Mouse (Mus musculus): ENCODE measurements around the gene Abhd16b. TPM values are rescaled to one million over a fixed set of nuclear protein-coding genes. Genes with fewer than 3 reads are reported as not detected.

Gene Abhd16b
- polyA plus RNA-seq, 1 experiment from 2014 or later = 0.18 TPM

DNA sequence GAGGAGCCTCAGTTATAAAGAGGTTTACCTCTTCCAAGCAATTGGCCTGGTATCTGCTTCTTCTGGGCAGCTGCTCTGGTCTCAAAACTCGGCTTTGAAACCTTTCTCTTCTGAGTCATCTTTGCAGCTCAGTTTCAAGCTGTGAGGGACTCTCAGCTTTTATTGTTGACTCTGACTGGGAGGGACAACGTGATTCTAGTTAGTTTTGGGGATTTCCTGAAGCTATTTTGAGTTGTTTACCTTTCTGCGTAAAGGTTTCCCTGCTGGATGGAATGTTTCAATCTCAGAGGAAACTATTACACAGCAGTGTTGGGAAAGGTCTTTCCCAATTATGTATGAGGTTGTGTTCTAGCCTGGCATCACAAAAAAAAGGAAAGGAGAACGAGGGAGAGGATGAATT, 5.6 kb downstream of the Abhd16b start:
- Histone ChIP-seq H3K4me2 (ENCODE audit: low read length) (no peak overlapping the region), H3K27me3 (ENCODE audit: control insufficient read depth, insufficient read depth, low read length) (no peaks in the 10 kb centered on the region), H3K36me3 (ENCODE audit: control insufficient read depth, insufficient read depth, low read length) (peaks cover 42% of the 10 kb centered on the region), H3K9me3 (ENCODE audit: control insufficient read depth, low read length) (no peaks in the 10 kb centered on the region), H3K9ac (ENCODE audit: low read length) (no peak overlapping the region; the same call in 1 of the 2 replicates), H3K4me3 (ENCODE audit: control insufficient read depth in 1 of 2, insufficient read depth in 1 of 2, low read depth in 1 of 2, low read length in 2 of 2) (no peak overlapping the region; a peak in 1 of 4 replicates), H3K27ac (replicated peaks in 1 of 2; ENCODE audit: control insufficient read depth in 1 of 2, insufficient read depth in 1 of 2, low read depth in 2 of 2, low read length in 2 of 2) (no peak overlapping the region), H3K4me1 (ENCODE audit: control insufficient read depth in 2 of 2, insufficient read depth in 2 of 2, low read length in 2 of 2) (peaks cover 2 to 14% of the 10 kb centered on the region in 2 experiments; a peak in 3 of 4 replicates)
- no peak for ATAC-seq (ENCODE audit: insufficient number of reproducible peaks, insufficient read depth, low FRiP score, low read depth)
- 73% methylated on average over 4 of the region's 4 CpGs for WGBS

DNA sequence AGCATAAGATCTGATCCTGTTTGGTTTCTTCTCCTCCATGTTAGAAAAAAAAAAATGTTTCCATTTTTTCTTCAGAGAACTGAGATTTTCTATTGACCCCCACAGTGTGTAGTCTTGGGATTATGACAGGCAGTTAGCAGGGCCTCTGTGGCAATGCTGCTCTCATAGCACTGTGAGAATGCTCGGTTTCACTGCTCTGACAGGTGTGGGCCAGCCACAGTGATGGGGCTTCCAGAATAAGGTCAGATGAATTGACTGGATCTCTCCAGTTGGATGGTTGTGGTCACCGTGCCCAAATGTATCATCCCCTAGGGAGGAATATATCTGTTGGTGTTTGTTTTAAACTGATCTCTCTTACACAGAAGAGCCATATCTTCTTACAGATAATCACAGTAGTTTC, 16.2 kb downstream of the Abhd16b start:
- Histone ChIP-seq H3K9ac (ENCODE audit: low read length) (no peak overlapping the region), H3K4me3 (ENCODE audit: control insufficient read depth in 1 of 2, insufficient read depth in 1 of 2, low read depth in 1 of 2, low read length in 2 of 2) (no peak overlapping the region), H3K36me3 (ENCODE audit: control insufficient read depth, insufficient read depth, low read length) (peaks cover 97% of the 10 kb centered on the region), H3K9me3 (ENCODE audit: control insufficient read depth, low read length) (no peaks in the 10 kb centered on the region), H3K27ac (replicated peaks in 1 of 2; ENCODE audit: control insufficient read depth in 1 of 2, insufficient read depth in 1 of 2, low read depth in 2 of 2, low read length in 2 of 2) (no peak overlapping the region), H3K4me1 (ENCODE audit: control insufficient read depth in 2 of 2, insufficient read depth in 2 of 2, low read length in 2 of 2) (peaks cover 0 to 9% of the 10 kb centered on the region in 2 experiments; a peak in 1 of 4 replicates), H3K27me3 (ENCODE audit: control insufficient read depth, insufficient read depth, low read length) (no peaks in the 10 kb centered on the region), H3K4me2 (ENCODE audit: low read length) (no peak overlapping the region)
- 91% methylated on average over 2 of the region's 2 CpGs for WGBS
- no peak for ATAC-seq (ENCODE audit: insufficient number of reproducible peaks, insufficient read depth, low FRiP score, low read depth)

DNA sequence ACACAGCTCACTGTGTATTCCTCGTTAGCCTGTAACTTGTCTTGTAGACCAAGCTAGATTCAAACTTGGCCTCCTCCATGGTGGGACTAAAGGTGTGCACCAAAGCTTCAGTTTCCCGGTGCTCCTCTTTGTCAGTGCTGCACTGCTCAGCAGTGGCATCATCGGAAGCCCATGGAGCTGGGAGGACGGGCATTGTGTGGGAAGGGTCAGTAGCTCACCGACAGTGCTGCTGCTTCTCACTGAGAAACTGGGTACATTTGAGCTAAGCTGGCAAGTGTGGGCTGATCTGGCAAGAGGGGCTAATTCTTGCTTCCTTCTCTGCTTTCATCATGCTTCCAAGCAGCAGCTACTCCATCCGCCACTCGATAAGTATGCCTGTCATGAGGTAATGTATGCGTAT, 18.2 kb downstream of the Abhd16b start:
- no peak overlapping the region for H3K4me3 ChIP-seq (ENCODE audit: control insufficient read depth in 1 of 2, insufficient read depth in 1 of 2, low read depth in 1 of 2, low read length in 2 of 2)
- H3K36me3 ChIP-seq (ENCODE audit: control insufficient read depth, insufficient read depth, low read length) = peaks cover 98% of the 10 kb centered on the region
- 94% methylated on average over 8 of the region's 8 CpGs for WGBS
- H3K4me2 ChIP-seq (ENCODE audit: low read length) = no peak overlapping the region
- no peak overlapping the region for H3K27ac ChIP-seq (replicated peaks in 1 of 2; ENCODE audit: control insufficient read depth in 1 of 2, insufficient read depth in 1 of 2, low read depth in 2 of 2, low read length in 2 of 2)
- ATAC-seq (ENCODE audit: insufficient number of reproducible peaks, insufficient read depth, low FRiP score, low read depth) = no peak
- H3K4me1 ChIP-seq (ENCODE audit: control insufficient read depth in 2 of 2, insufficient read depth in 2 of 2, low read length in 2 of 2) = peaks cover 0 to under 1% of the 10 kb centered on the region in 2 experiments; a peak in 1 of 4 replicates
- no peaks in the 10 kb centered on the region for H3K27me3 ChIP-seq (ENCODE audit: control insufficient read depth, insufficient read depth, low read length)
- H3K9ac ChIP-seq (ENCODE audit: low read length) = no peak overlapping the region
- H3K9me3 ChIP-seq (ENCODE audit: control insufficient read depth, low read length) = no peaks in the 10 kb centered on the region

DNA sequence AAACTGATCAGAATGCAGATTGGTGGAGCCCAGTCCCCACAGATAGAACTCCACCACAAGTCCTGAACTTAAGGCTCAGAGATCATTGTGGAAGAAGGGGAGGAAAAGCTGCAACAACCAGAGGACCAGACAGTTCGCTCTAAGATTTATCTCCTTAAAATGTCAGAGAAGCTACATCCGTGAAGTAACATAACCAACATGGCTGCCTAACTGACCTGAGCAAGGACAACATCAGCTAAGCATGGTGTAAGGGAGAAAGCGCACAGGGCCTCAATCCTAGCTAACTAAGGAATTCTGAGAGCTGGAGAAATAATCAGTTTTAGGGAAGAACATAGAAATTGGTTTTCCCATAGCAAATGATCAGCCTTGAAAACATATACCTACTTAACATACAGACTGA, 26.2 kb downstream of the Abhd16b start:
- Histone ChIP-seq H3K9me3 (ENCODE audit: control insufficient read depth, low read length) (no peaks in the 10 kb centered on the region), H3K4me2 (ENCODE audit: low read length) (peak overlapping the region; percentile 75), H3K4me3 (ENCODE audit: control insufficient read depth in 1 of 2, insufficient read depth in 1 of 2, low read depth in 1 of 2, low read length in 2 of 2) (peak overlapping the region in 1 of 2 experiments; percentile 94; a peak in 2 of 4 replicates), H3K27ac (replicated peaks in 1 of 2; ENCODE audit: control insufficient read depth in 1 of 2, insufficient read depth in 1 of 2, low read depth in 2 of 2, low read length in 2 of 2) (peak overlapping the region; percentile 95 to 98), H3K4me1 (ENCODE audit: control insufficient read depth in 2 of 2, insufficient read depth in 2 of 2, low read length in 2 of 2) (peaks cover 3 to 19% of the 10 kb centered on the region in 2 experiments), H3K9ac (ENCODE audit: low read length) (peak overlapping the region; percentile 94), H3K36me3 (ENCODE audit: control insufficient read depth, insufficient read depth, low read length) (peaks cover 38% of the 10 kb centered on the region), H3K27me3 (ENCODE audit: control insufficient read depth, insufficient read depth, low read length) (no peaks in the 10 kb centered on the region)
- ATAC-seq (ENCODE audit: insufficient number of reproducible peaks, insufficient read depth, low FRiP score, low read depth) = no peak
- 71% methylated on average over 3 of the region's 3 CpGs for WGBS

- Histone ChIP-seq H3K27me3 (ENCODE audit: control insufficient read depth, insufficient read depth, low read length) (no peaks in the 10 kb centered on the region), H3K4me2 (ENCODE audit: low read length) (peak within 1 kb of the TSS; percentile 75), H3K36me3 (ENCODE audit: control insufficient read depth, insufficient read depth, low read length) (peaks cover 27% of the 10 kb centered on the region), H3K4me1 (ENCODE audit: control insufficient read depth in 2 of 2, insufficient read depth in 2 of 2, low read length in 2 of 2) (peaks cover 3 to 22% of the 10 kb centered on the region in 2 experiments), H3K27ac (replicated peaks in 1 of 2; ENCODE audit: control insufficient read depth in 1 of 2, insufficient read depth in 1 of 2, low read depth in 2 of 2, low read length in 2 of 2) (peak within 1 kb of the TSS; percentile 95 to 98), H3K9me3 (ENCODE audit: control insufficient read depth, low read length) (no peaks in the 10 kb centered on the region), H3K9ac (ENCODE audit: low read length) (peak within 1 kb of the TSS; percentile 94), H3K4me3 (ENCODE audit: control insufficient read depth in 1 of 2, insufficient read depth in 1 of 2, low read depth in 1 of 2, low read length in 2 of 2) (peak within 1 kb of the TSS; percentile 94)
- peak; percentile 95 for ATAC-seq (ENCODE audit: insufficient number of reproducible peaks, insufficient read depth, low FRiP score, low read depth)
- under 1% methylated on average over 73 of the region's 74 CpGs for WGBS
These were observed 27.3 kb downstream of the Abhd16b start, which contains the start of gene Dnajc5 for GRCm38 (mm10) chr2:181520118-181520935. Dnajc5 (plus strand) TSS chr2:181520485.

GRCm38 (mm10) chr2:181520936-181521227, 27.9 kb downstream of the Abhd16b start:
- Histone ChIP-seq H3K27me3 (ENCODE audit: control insufficient read depth, insufficient read depth, low read length) (no peaks in the 10 kb centered on the region), H3K4me3 (ENCODE audit: control insufficient read depth in 1 of 2, insufficient read depth in 1 of 2, low read depth in 1 of 2, low read length in 2 of 2) (peak overlapping the region; percentile 94), H3K9ac (ENCODE audit: low read length) (peak overlapping the region; percentile 94), H3K4me1 (ENCODE audit: control insufficient read depth in 2 of 2, insufficient read depth in 2 of 2, low read length in 2 of 2) (peaks cover 3 to 22% of the 10 kb centered on the region in 2 experiments), H3K27ac (replicated peaks in 1 of 2; ENCODE audit: control insufficient read depth in 1 of 2, insufficient read depth in 1 of 2, low read depth in 2 of 2, low read length in 2 of 2) (peak overlapping the region; percentile 95 to 98), H3K36me3 (ENCODE audit: control insufficient read depth, insufficient read depth, low read length) (peaks cover 22% of the 10 kb centered on the region), H3K4me2 (ENCODE audit: low read length) (peak overlapping the region; percentile 75), H3K9me3 (ENCODE audit: control insufficient read depth, low read length) (no peaks in the 10 kb centered on the region)
- 1% methylated on average over 17 of the region's 17 CpGs for WGBS
- ATAC-seq (ENCODE audit: insufficient number of reproducible peaks, insufficient read depth, low FRiP score, low read depth) = no peak

GRCm38 (mm10) chr2:181521491-181521890, 28.5 kb downstream of the Abhd16b start:
- Histone ChIP-seq H3K36me3 (ENCODE audit: control insufficient read depth, insufficient read depth, low read length) (peaks cover 16% of the 10 kb centered on the region), H3K27ac (replicated peaks in 1 of 2; ENCODE audit: control insufficient read depth in 1 of 2, insufficient read depth in 1 of 2, low read depth in 2 of 2, low read length in 2 of 2) (no peak overlapping the region), H3K4me1 (ENCODE audit: control insufficient read depth in 2 of 2, insufficient read depth in 2 of 2, low read length in 2 of 2) (peaks cover 3 to 22% of the 10 kb centered on the region in 2 experiments), H3K9me3 (ENCODE audit: control insufficient read depth, low read length) (no peaks in the 10 kb centered on the region), H3K4me2 (ENCODE audit: low read length) (peak overlapping the region; percentile 75), H3K27me3 (ENCODE audit: control insufficient read depth, insufficient read depth, low read length) (no peaks in the 10 kb centered on the region), H3K9ac (ENCODE audit: low read length) (peak overlapping the region; percentile 94), H3K4me3 (ENCODE audit: control insufficient read depth in 1 of 2, insufficient read depth in 1 of 2, low read depth in 1 of 2, low read length in 2 of 2) (peak overlapping the region; percentile 94)
- no peak for ATAC-seq (ENCODE audit: insufficient number of reproducible peaks, insufficient read depth, low FRiP score, low read depth)
- WGBS = 29% methylated on average over 10 of the region's 10 CpGs

Measured in heart, embryonic 14.5 days (tissue).